Mouse (Mus musculus): Measurements from ENCODE around the gene Olfr177. TPM values are rescaled to one million over a fixed set of nuclear protein-coding genes. Genes with fewer than 3 reads are reported as not detected.

Olfr177 gene
- polyA plus RNA-seq (2015; fragmentation: Nextera tagmentation; extraction: Ambion mirVana) = not detected in 2 replicates

GRCm38 (mm10) chr16:58874668-58875067 is at the start of gene Olfr177:
Gene Olfr177, minus strand, starts transcription at chr16:58874768.
- WGBS = 56% methylated on average over 1 of the region's 1 CpGs
- no peak within 1 kb of the TSS for H3K4me2 ChIP-seq (ENCODE audit: low read depth, low read length)

DNA sequence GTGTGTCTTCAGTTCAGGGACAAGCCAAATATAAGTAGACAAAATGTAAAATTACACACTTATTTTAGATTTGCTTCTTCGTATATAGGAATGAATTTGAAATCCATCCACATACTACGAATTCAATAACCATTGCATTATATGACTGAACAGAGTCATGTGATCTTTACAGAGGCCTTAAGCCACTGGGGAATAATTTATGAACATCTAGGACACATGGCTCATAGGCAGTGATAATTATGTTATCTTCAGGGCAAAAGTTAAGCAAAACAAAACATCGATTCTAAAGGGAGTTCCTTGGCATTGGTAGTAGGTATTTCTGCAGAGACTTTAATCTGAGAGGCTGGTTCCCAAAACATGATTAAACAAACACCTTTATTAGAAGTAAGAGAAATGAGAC is 17.4 kb upstream of the Olfr177 start, which contains the start of gene Olfr178:
Olfr178 (minus strand) TSS at position 101 of the 400 bp plus-strand sequence.
- Histone ChIP-seq H3K27me3 (replicated peaks; ENCODE audit: control insufficient read depth, insufficient read depth, low read length) (no peaks in the 10 kb centered on the region), H3K36me3 (ENCODE audit: control insufficient read depth, insufficient read depth, low read length) (no peaks in the 10 kb centered on the region), H3K27ac (ENCODE audit: low read length) (no peak within 1 kb of the TSS), H3K4me2 (ENCODE audit: low read depth, low read length) (no peak within 1 kb of the TSS), H3K9ac (ENCODE audit: low read depth, low read length) (no peak within 1 kb of the TSS), H3K9me3 (ENCODE audit: control insufficient read depth, low read length) (no peaks in the 10 kb centered on the region), H3K4me1 (ENCODE audit: control insufficient read depth, insufficient read depth, low read length) (no peaks in the 10 kb centered on the region), H3K4me3 (ENCODE audit: low read length) (no peak within 1 kb of the TSS)
- WGBS = 85% methylated on average over 3 of the region's 3 CpGs
- no peak for ATAC-seq

More at GRCm38 (mm10) chr16:58874668-58875067, at the start of gene Olfr177:
- H3K36me3 ChIP-seq (ENCODE audit: control insufficient read depth, insufficient read depth, low read length) = no peaks in the 10 kb centered on the region
- ATAC-seq = no peak
- no peak within 1 kb of the TSS for H3K4me3 ChIP-seq (ENCODE audit: low read length)
- no peaks in the 10 kb centered on the region for H3K27me3 ChIP-seq (replicated peaks; ENCODE audit: control insufficient read depth, insufficient read depth, low read length)
- H3K27ac ChIP-seq (ENCODE audit: low read length) = no peak within 1 kb of the TSS
- no peaks in the 10 kb centered on the region for H3K4me1 ChIP-seq (ENCODE audit: control insufficient read depth, insufficient read depth, low read length)
- H3K9ac ChIP-seq (ENCODE audit: low read depth, low read length) = no peak within 1 kb of the TSS
- no peaks in the 10 kb centered on the region for H3K9me3 ChIP-seq (ENCODE audit: control insufficient read depth, low read length)

GRCm38 (mm10) chr16:58884416-58884815 is 9.8 kb upstream of the Olfr177 start:
- Histone ChIP-seq H3K4me2 (ENCODE audit: low read depth, low read length) (no peak overlapping the region), H3K4me1 (ENCODE audit: control insufficient read depth, insufficient read depth, low read length) (no peaks in the 10 kb centered on the region), H3K4me3 (ENCODE audit: low read length) (no peak overlapping the region), H3K9me3 (ENCODE audit: control insufficient read depth, low read length) (no peaks in the 10 kb centered on the region), H3K36me3 (ENCODE audit: control insufficient read depth, insufficient read depth, low read length) (no peaks in the 10 kb centered on the region), H3K9ac (ENCODE audit: low read depth, low read length) (no peak overlapping the region), H3K27ac (ENCODE audit: low read length) (no peak overlapping the region), H3K27me3 (replicated peaks; ENCODE audit: control insufficient read depth, insufficient read depth, low read length) (no peaks in the 10 kb centered on the region)
- WGBS = 96% methylated on average over 2 of the region's 2 CpGs
- no peak for ATAC-seq

DNA sequence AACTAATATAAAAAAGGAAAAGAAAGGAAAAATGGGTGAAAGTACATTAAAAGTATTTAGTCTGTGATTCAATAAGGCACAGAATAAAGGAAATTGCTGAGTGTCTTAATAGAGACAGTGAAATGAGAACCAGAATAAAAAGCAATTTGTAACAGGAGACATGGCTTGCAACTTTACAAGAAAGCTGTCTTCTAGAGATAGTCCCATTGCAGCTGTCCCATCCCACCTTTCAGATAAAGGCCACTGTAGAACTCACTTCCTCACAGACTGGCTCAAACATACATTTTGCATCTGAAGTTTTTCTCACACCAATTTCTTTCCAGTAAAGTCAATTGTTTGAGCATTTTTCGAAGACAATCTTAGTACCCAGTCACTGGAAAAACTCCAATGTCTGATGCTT is 13.1 kb downstream of the Olfr177 start:
- H3K4me2 ChIP-seq (ENCODE audit: low read depth, low read length) = no peak overlapping the region
- H3K4me1 ChIP-seq (ENCODE audit: control insufficient read depth, insufficient read depth, low read length) = no peaks in the 10 kb centered on the region
- WGBS = 74% methylated on average over 1 of the region's 1 CpGs
- no peak overlapping the region for H3K4me3 ChIP-seq (ENCODE audit: low read length)
- no peaks in the 10 kb centered on the region for H3K9me3 ChIP-seq (ENCODE audit: control insufficient read depth, low read length)
- H3K9ac ChIP-seq (ENCODE audit: low read depth, low read length) = no peak overlapping the region
- H3K27ac ChIP-seq (ENCODE audit: low read length) = no peak overlapping the region
- no peaks in the 10 kb centered on the region for H3K27me3 ChIP-seq (replicated peaks; ENCODE audit: control insufficient read depth, insufficient read depth, low read length)
- H3K36me3 ChIP-seq (ENCODE audit: control insufficient read depth, insufficient read depth, low read length) = no peaks in the 10 kb centered on the region
- ATAC-seq = no peak

DNA sequence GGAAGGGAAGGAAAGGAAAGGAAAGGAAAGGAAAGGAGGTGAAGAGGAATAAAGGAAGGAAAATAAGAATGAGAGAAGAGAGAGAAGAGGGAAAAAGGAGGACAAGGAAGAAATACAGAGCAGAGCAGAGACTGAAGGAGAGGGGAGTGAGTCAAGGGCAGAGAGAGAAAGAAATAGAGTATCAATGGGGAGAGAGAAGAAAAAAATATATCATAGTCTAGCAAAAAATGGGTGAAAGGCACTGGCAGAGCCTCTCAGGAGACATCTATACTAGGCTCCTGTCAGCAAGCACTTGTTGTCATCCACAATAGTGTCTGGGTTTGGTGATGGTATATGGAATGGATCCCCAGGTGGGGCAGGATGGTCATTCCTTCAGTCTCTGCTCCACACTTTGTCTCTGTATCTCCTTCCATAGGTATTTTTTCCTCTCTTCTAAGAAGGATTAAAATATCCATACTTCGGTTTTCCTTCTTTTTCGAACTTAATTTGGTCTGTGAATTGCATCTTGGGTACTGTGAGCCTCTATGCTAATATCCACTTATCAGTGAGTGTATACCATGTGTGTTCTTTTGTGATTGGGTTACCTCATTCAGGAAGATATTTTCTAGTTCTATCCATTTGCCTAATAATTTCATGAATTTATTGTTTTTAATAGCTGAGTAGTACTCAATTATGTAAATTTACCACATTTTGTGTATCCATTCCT is 14.4 kb downstream of the Olfr177 start:
- Histone ChIP-seq H3K9ac (ENCODE audit: low read depth, low read length) (no peak overlapping the region), H3K27ac (ENCODE audit: low read length) (no peak overlapping the region), H3K4me1 (ENCODE audit: control insufficient read depth, insufficient read depth, low read length) (no peaks in the 10 kb centered on the region), H3K9me3 (ENCODE audit: control insufficient read depth, low read length) (no peaks in the 10 kb centered on the region), H3K27me3 (replicated peaks; ENCODE audit: control insufficient read depth, insufficient read depth, low read length) (no peaks in the 10 kb centered on the region), H3K36me3 (ENCODE audit: control insufficient read depth, insufficient read depth, low read length) (no peaks in the 10 kb centered on the region), H3K4me2 (ENCODE audit: low read depth, low read length) (no peak overlapping the region), H3K4me3 (ENCODE audit: low read length) (no peak overlapping the region)
- ATAC-seq = no peak
- 94% methylated on average over 2 of the region's 2 CpGs for WGBS

- no peak within 1 kb of the TSS for H3K4me2 ChIP-seq (ENCODE audit: low read depth, low read length)
- no peak within 1 kb of the TSS for H3K4me3 ChIP-seq (ENCODE audit: low read length)
- H3K9me3 ChIP-seq (ENCODE audit: control insufficient read depth, low read length) = no peaks in the 10 kb centered on the region
- no peaks in the 10 kb centered on the region for H3K27me3 ChIP-seq (replicated peaks; ENCODE audit: control insufficient read depth, insufficient read depth, low read length)
- ATAC-seq = no peak
- no peak within 1 kb of the TSS for H3K27ac ChIP-seq (ENCODE audit: low read length)
- 81% methylated on average over 1 of the region's 1 CpGs for WGBS
- H3K9ac ChIP-seq (ENCODE audit: low read depth, low read length) = no peak within 1 kb of the TSS
- H3K4me1 ChIP-seq (ENCODE audit: control insufficient read depth, insufficient read depth, low read length) = no peaks in the 10 kb centered on the region
- H3K36me3 ChIP-seq (ENCODE audit: control insufficient read depth, insufficient read depth, low read length) = no peaks in the 10 kb centered on the region
These were observed 47.7 kb downstream of the Olfr177 start, which contains the start of gene Olfr175-ps1 for GRCm38 (mm10) chr16:58826732-58827319. Gene Olfr175-ps1, minus strand, starts transcription at chr16:58826782.

Other genes starting within 250 kb of the Olfr177 start
- not detected in 2 replicates for gene E330017A01Rik, start 236.0 kb downstream of the Olfr177 start, polyA plus RNA-seq (2015; fragmentation: Nextera tagmentation; extraction: Ambion mirVana)
- 60.6 and 70.3 TPM in 2 replicates for gene Cpox, start 204.5 kb downstream of the Olfr177 start, polyA plus RNA-seq (2015; fragmentation: Nextera tagmentation; extraction: Ambion mirVana)
- 0.11 and 0.24 TPM in 2 replicates for gene Gpr15, start 155.7 kb downstream of the Olfr177 start, polyA plus RNA-seq (2015; fragmentation: Nextera tagmentation; extraction: Ambion mirVana)
- 93.7 and 97.5 TPM in 2 replicates for gene Cldnd1, start 146.9 kb downstream of the Olfr177 start, polyA plus RNA-seq (2015; fragmentation: Nextera tagmentation; extraction: Ambion mirVana)
- gene Olfr172, start 111.6 kb downstream of the Olfr177 start, polyA plus RNA-seq (2015; fragmentation: Nextera tagmentation; extraction: Ambion mirVana) = not detected in 2 replicates
- gene Olfr173, start 74.5 kb downstream of the Olfr177 start, polyA plus RNA-seq (2015; fragmentation: Nextera tagmentation; extraction: Ambion mirVana) = not detected in 2 replicates
- gene Olfr175-ps1, start 48.0 kb downstream of the Olfr177 start, polyA plus RNA-seq (2015; fragmentation: Nextera tagmentation; extraction: Ambion mirVana) = not detected in 2 replicates
- gene Olfr178, start 17.3 kb upstream of the Olfr177 start, polyA plus RNA-seq (2015; fragmentation: Nextera tagmentation; extraction: Ambion mirVana) = not detected in 2 replicates
- gene Olfr181, start 54.0 kb upstream of the Olfr177 start, polyA plus RNA-seq (2015; fragmentation: Nextera tagmentation; extraction: Ambion mirVana) = not detected in 2 replicates
- gene Olfr180, start 54.6 kb upstream of the Olfr177 start, polyA plus RNA-seq (2015; fragmentation: Nextera tagmentation; extraction: Ambion mirVana) = not detected in 2 replicates
- not detected in 2 replicates for gene Olfr183, start 120.6 kb upstream of the Olfr177 start, polyA plus RNA-seq (2015; fragmentation: Nextera tagmentation; extraction: Ambion mirVana)
- gene Olfr186, start 155.5 kb upstream of the Olfr177 start, polyA plus RNA-seq (2015; fragmentation: Nextera tagmentation; extraction: Ambion mirVana) = not detected in 2 replicates
- not detected in 2 replicates for gene Olfr187, start 165.0 kb upstream of the Olfr177 start, polyA plus RNA-seq (2015; fragmentation: Nextera tagmentation; extraction: Ambion mirVana)
- gene Olfr190, start 203.2 kb upstream of the Olfr177 start, polyA plus RNA-seq (2015; fragmentation: Nextera tagmentation; extraction: Ambion mirVana) = not detected in 2 replicates
- gene Olfr191, start 215.1 kb upstream of the Olfr177 start, polyA plus RNA-seq (2015; fragmentation: Nextera tagmentation; extraction: Ambion mirVana) = not detected in 2 replicates
- not detected in 2 replicates for gene Olfr193, start 237.1 kb upstream of the Olfr177 start, polyA plus RNA-seq (2015; fragmentation: Nextera tagmentation; extraction: Ambion mirVana)
- not detected in 2 replicates for gene Olfr194, start 246.3 kb upstream of the Olfr177 start, polyA plus RNA-seq (2015; fragmentation: Nextera tagmentation; extraction: Ambion mirVana)